Mouse (Mus musculus): ENCODE data around the gene Itgb2. TPM values are rescaled to one million over a fixed set of nuclear protein-coding genes. Genes with fewer than 3 reads are reported as not detected.

Gene Itgb2
- total RNA-seq, 1 experiment, result 0.54 TPM

- no peak for DNase-seq (ENCODE audit: low read depth, low spot score)
- no peaks in the 10 kb centered on the region for H3K36me3 ChIP-seq (ENCODE audit: control insufficient read depth, insufficient read depth, low read length, poor library complexity, severe bottlenecking)
- no peaks in the 10 kb centered on the region for H3K9me3 ChIP-seq (ENCODE audit: control insufficient read depth, insufficient read depth, low read depth, low read length)
- TF ChIP-seq CHD2 (IDR thresholded peaks at IDR 0.05; ENCODE audit: low read depth, low read length) (no peak), HCFC1 (IDR thresholded peaks at IDR 0.05; ENCODE audit: borderline replicate concordance, insufficient read depth, low read length) (no peak), ZNF384 (IDR thresholded peaks at IDR 0.05; ENCODE audit: low read depth, low read length) (no peak), ZC3H11A (IDR thresholded peaks at IDR 0.05; ENCODE audit: borderline replicate concordance, low read depth, low read length) (no peak), MAFK (IDR thresholded peaks at IDR 0.05; ENCODE audit: insufficient read depth, low read depth, low read length) (no peak)
- H3K4me1 ChIP-seq (ENCODE audit: control insufficient read depth in 2 of 2, insufficient read depth in 2 of 2, low read length in 2 of 2, poor library complexity in 1 of 2), result no peaks in the 10 kb centered on the region
- no peak overlapping the region for H3K9ac ChIP-seq (ENCODE audit: insufficient read depth, low read depth, low read length, poor library complexity, severe bottlenecking)
- in situ Hi-C loops (cut with MboI; ENCODE audit: low sequenced_read_pairs in 2 of 2, unreplicated experiment in 2 of 2), result no loop called here
- no peak overlapping the region for H3K4me3 ChIP-seq (ENCODE audit: insufficient read depth in 1 of 2, low read depth in 1 of 2, low read length in 2 of 2, poor library complexity in 1 of 2, severe bottlenecking in 1 of 2)
- H3K27ac ChIP-seq (ENCODE audit: insufficient read depth, low read depth, low read length, poor library complexity, severe bottlenecking), result no peak overlapping the region
Observed at GRCm38 (mm10) chr10:77561508-77561907, 31.5 kb downstream of the Itgb2 start.

GRCm38 (mm10) chr10:77565005-77565404 is 35.0 kb downstream of the Itgb2 start:
- Histone ChIP-seq H3K9me3 (ENCODE audit: control insufficient read depth, insufficient read depth, low read depth, low read length) (no peaks in the 10 kb centered on the region), H3K4me3 (ENCODE audit: insufficient read depth in 1 of 2, low read depth in 1 of 2, low read length in 2 of 2, poor library complexity in 1 of 2, severe bottlenecking in 1 of 2) (no peak overlapping the region), H3K27ac (ENCODE audit: insufficient read depth, low read depth, low read length, poor library complexity, severe bottlenecking) (no peak overlapping the region), H3K9ac (ENCODE audit: insufficient read depth, low read depth, low read length, poor library complexity, severe bottlenecking) (no peak overlapping the region), H3K4me1 (ENCODE audit: control insufficient read depth in 2 of 2, insufficient read depth in 2 of 2, low read length in 2 of 2, poor library complexity in 1 of 2) (peaks cover 0 to 5% of the 10 kb centered on the region in 2 experiments; a peak in 2 of 4 replicates), H3K36me3 (ENCODE audit: control insufficient read depth, insufficient read depth, low read length, poor library complexity, severe bottlenecking) (no peaks in the 10 kb centered on the region)
- DNase-seq (ENCODE audit: low read depth, low spot score), result no peak
- in situ Hi-C loops (cut with MboI; ENCODE audit: low sequenced_read_pairs in 2 of 2, unreplicated experiment in 2 of 2), result no loop called here
- TF ChIP-seq ZNF384 (IDR thresholded peaks at IDR 0.05; ENCODE audit: low read depth, low read length), result no peak
- TF ChIP-seq CHD2 (IDR thresholded peaks at IDR 0.05; ENCODE audit: low read depth, low read length), result no peak
- no peak for TF ChIP-seq ZC3H11A (IDR thresholded peaks at IDR 0.05; ENCODE audit: borderline replicate concordance, low read depth, low read length)
- no peak for TF ChIP-seq MAFK (IDR thresholded peaks at IDR 0.05; ENCODE audit: insufficient read depth, low read depth, low read length)
- TF ChIP-seq HCFC1 (IDR thresholded peaks at IDR 0.05; ENCODE audit: borderline replicate concordance, insufficient read depth, low read length), result no peak

DNA sequence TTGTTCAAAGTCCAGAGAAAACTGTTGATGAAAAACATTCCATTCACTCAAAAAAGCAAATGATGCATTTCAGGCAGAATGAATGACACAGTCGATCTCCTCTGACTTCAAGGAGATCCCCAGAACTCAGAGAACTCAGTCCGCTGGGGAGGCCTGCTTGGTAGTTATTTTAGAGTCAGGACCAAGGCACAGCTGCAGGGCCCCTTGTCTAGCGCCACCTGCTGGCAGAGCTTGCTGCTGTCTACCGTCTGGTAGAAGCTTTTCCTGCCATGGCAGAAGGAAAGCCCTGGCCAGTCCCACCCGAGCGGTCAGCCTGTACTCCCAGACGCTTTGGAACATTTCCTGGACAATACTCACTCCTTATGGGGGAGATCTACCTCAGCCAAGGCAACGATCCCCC is 36.6 kb downstream of the Itgb2 start:
- DNase-seq (ENCODE audit: low read depth, low spot score), result peak; percentile 66
- no peaks in the 10 kb centered on the region for H3K36me3 ChIP-seq (ENCODE audit: control insufficient read depth, insufficient read depth, low read length, poor library complexity, severe bottlenecking)
- peaks cover 0 to 12% of the 10 kb centered on the region in 2 experiments; a peak in 2 of 4 replicates for H3K4me1 ChIP-seq (ENCODE audit: control insufficient read depth in 2 of 2, insufficient read depth in 2 of 2, low read length in 2 of 2, poor library complexity in 1 of 2)
- no peak overlapping the region for H3K27ac ChIP-seq (ENCODE audit: insufficient read depth, low read depth, low read length, poor library complexity, severe bottlenecking)
- no peak for TF ChIP-seq CHD2 (IDR thresholded peaks at IDR 0.05; ENCODE audit: low read depth, low read length)
- TF ChIP-seq ZC3H11A (IDR thresholded peaks at IDR 0.05; ENCODE audit: borderline replicate concordance, low read depth, low read length), result no peak
- in situ Hi-C loops (cut with MboI; ENCODE audit: low sequenced_read_pairs in 2 of 2, unreplicated experiment in 2 of 2), result no loop called here
- H3K9ac ChIP-seq (ENCODE audit: insufficient read depth, low read depth, low read length, poor library complexity, severe bottlenecking), result no peak overlapping the region
- no peak overlapping the region for H3K4me3 ChIP-seq (ENCODE audit: insufficient read depth in 1 of 2, low read depth in 1 of 2, low read length in 2 of 2, poor library complexity in 1 of 2, severe bottlenecking in 1 of 2)
- H3K9me3 ChIP-seq (ENCODE audit: control insufficient read depth, insufficient read depth, low read depth, low read length), result no peaks in the 10 kb centered on the region

DNA sequence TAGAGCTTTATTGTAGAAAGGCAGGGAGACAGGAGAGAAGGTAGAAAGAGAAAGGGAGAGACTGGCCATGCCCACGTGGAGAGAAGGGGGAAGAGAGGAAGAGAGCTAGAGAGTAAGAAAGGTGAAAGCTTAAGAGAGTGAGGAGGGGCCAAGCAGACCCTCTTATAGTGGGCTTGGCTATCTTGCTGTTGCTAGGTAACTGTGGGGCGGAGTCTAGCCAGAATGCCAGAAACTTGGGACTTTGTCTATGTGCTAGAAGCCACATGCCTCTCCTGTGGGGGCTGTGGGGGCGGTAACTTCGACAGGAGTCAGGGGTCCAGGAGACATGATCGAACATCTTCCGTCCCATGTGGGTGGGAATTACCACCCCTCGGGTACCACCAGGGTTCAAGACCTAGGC is 39.4 kb downstream of the Itgb2 start:
- Histone ChIP-seq H3K4me1 (ENCODE audit: control insufficient read depth in 2 of 2, insufficient read depth in 2 of 2, low read length in 2 of 2, poor library complexity in 1 of 2) (peaks cover 2 to 20% of the 10 kb centered on the region in 2 experiments; a peak in 3 of 4 replicates), H3K9me3 (ENCODE audit: control insufficient read depth, insufficient read depth, low read depth, low read length) (no peaks in the 10 kb centered on the region), H3K27ac (ENCODE audit: insufficient read depth, low read depth, low read length, poor library complexity, severe bottlenecking) (no peak overlapping the region), H3K36me3 (ENCODE audit: control insufficient read depth, insufficient read depth, low read length, poor library complexity, severe bottlenecking) (no peaks in the 10 kb centered on the region), H3K4me3 (ENCODE audit: insufficient read depth in 1 of 2, low read depth in 1 of 2, low read length in 2 of 2, poor library complexity in 1 of 2, severe bottlenecking in 1 of 2) (no peak overlapping the region), H3K9ac (ENCODE audit: insufficient read depth, low read depth, low read length, poor library complexity, severe bottlenecking) (no peak overlapping the region)
- in situ Hi-C loops (cut with MboI; ENCODE audit: low sequenced_read_pairs in 2 of 2, unreplicated experiment in 2 of 2), result no loop called here
- no peak for DNase-seq (ENCODE audit: low read depth, low spot score)
- TF ChIP-seq HCFC1 (IDR thresholded peaks at IDR 0.05; ENCODE audit: borderline replicate concordance, insufficient read depth, low read length) (no peak), MAFK (IDR thresholded peaks at IDR 0.05; ENCODE audit: insufficient read depth, low read depth, low read length) (no peak), CHD2 (IDR thresholded peaks at IDR 0.05; ENCODE audit: low read depth, low read length) (no peak), ZC3H11A (IDR thresholded peaks at IDR 0.05; ENCODE audit: borderline replicate concordance, low read depth, low read length) (no peak), ZNF384 (IDR thresholded peaks at IDR 0.05; ENCODE audit: low read depth, low read length) (no peak)
